Mouse (Mus musculus) liver, postnatal 0 days (tissue): Measurements from ENCODE around the gene Yjefn3. TPM values are rescaled to one million over a fixed set of nuclear protein-coding genes. Genes with fewer than 3 reads are reported as not detected.

Source experiments
- ATAC-seq: fragments of 200-750 bp; cut with Nextera tagmentation; 2 replicates; pipeline ENCODE4 v1.8.0; 2017; ENCODE audit warnings: mild to moderate bottlenecking, moderate library complexity
- DNase-seq: peaks from one replicate; pipeline ENCODE4 v3.0.0-alpha.2; 2016
- H3K27ac ChIP-seq: fragments of 300-500 bp; sonication (generic); 2 replicates; pipeline ENCODE4 v1.5.1; 2014; ENCODE audit warnings: antibody characterized with exemption, moderate library complexity, mild to moderate bottlenecking, low read depth
- H3K27me3 ChIP-seq: fragments of 300-500 bp; sonication (generic); 2 replicates; pipeline ENCODE4 v1.6.1; 2014; ENCODE audit warnings: low read length, control low read depth, mixed read lengths; ENCODE audit not compliant: insufficient read depth
- H3K36me3 ChIP-seq: fragments of 300-500 bp; sonication (generic); replicated peaks from 2 replicates; pipeline ENCODE4 v1.6.1; 2014; ENCODE audit warnings: mild to moderate bottlenecking, control low read depth, low read length, moderate library complexity, mixed read lengths; ENCODE audit not compliant: insufficient read depth
- H3K4me1 ChIP-seq: fragments of 300-500 bp; sonication (generic); 2 replicates; pipeline ENCODE4 v1.6.1; 2014; ENCODE audit warnings: antibody characterized with exemption, mild to moderate bottlenecking, control low read depth; ENCODE audit not compliant: insufficient read depth
- H3K4me2 ChIP-seq: fragments of 300-500 bp; sonication (generic); 2 replicates; pipeline ENCODE4 v1.6.1; 2014; ENCODE audit warnings: low read depth, mild to moderate bottlenecking, low read length, moderate library complexity, mixed read lengths
- H3K4me3 ChIP-seq: fragments of 300-500 bp; sonication (generic); 2 replicates; pipeline ENCODE4 v1.5.1; 2014; ENCODE audit warnings: low read depth, low read length
- H3K9ac ChIP-seq: fragments of 300-500 bp; sonication (generic); replicated peaks from 2 replicates; pipeline ENCODE4 v1.6.1; 2014; ENCODE audit warnings: mild to moderate bottlenecking, moderate library complexity
- H3K9me3 ChIP-seq: fragments of 300-500 bp; sonication (generic); 2 replicates; pipeline ENCODE4 v1.6.1; 2016; ENCODE audit warnings: mild to moderate bottlenecking, control low read depth, low read length, mixed read lengths
- CTCF ChIP-seq: sonication (generic); IDR thresholded peaks from 2 replicates; pipeline ENCODE4 v1.5.1; 2016; ENCODE audit warnings: antibody characterized with exemption, low read depth
- EP300 ChIP-seq: IDR thresholded peaks from 2 replicates; pipeline ENCODE4 v1.6.1; 2016; ENCODE audit warnings: antibody characterized with exemption, low read depth, mild to moderate bottlenecking
- WGBS: fragments of 180-500 bp; shearing (Covaris S2); extraction: QIAGEN DNeasy Blood & Tissue Kit; methylation state at CpG from one replicate; pipeline ENCODE4 v1.1.7; 2014; ENCODE audit not compliant: insufficient replicate concordance; 5-methylcytosine and 5-hydroxymethylcytosine counted together
- polyA plus RNA-seq: library from polyadenylated mRNA; unstranded; fragments of >200 nt; fragmentation: Nextera tagmentation; extraction: Ambion mirVana; gene quantifications from 2 replicates; pipeline ENCODE4 v1.2.1, GENCODE M21; 2015

Yjefn3 gene
- polyA plus RNA-seq, 1 experiment from 2014 or later, result 0.72 TPM

- Histone ChIP-seq H3K4me3 (peak overlapping the region; percentile 81), H3K9me3 (no peaks in the 10 kb centered on the region), H3K27me3 (no peaks in the 10 kb centered on the region), H3K36me3 (peaks cover 10% of the 10 kb centered on the region), H3K27ac (peak overlapping the region; percentile 86), H3K4me2 (peak overlapping the region; percentile 89), H3K9ac (peak overlapping the region; percentile 75), H3K4me1 (peaks cover 32% of the 10 kb centered on the region)
- under 1% methylated on average over 41 of the region's 45 CpGs for WGBS
- DNase-seq, result peak; percentile 97
- TF ChIP-seq EP300 (no peak; the same call in 1 of the 2 replicates), CTCF (no peak)
- peak; percentile 84 for ATAC-seq
Observed at GRCm38 (mm10) chr8:69903063-69903542, 591 bp upstream of the Yjefn3 start.

GRCm38 (mm10) chr8:69901484-69902162 is 889 bp downstream of the Yjefn3 start:
- peak overlapping the region; percentile 86 for H3K27ac ChIP-seq
- H3K4me3 ChIP-seq, result peak overlapping the region; percentile 81
- peaks cover 43% of the 10 kb centered on the region for H3K4me1 ChIP-seq
- no peaks in the 10 kb centered on the region for H3K9me3 ChIP-seq
- 1% methylated on average over 41 of the region's 41 CpGs for WGBS
- DNase-seq (peak; percentile 99), ATAC-seq (peak; percentile 72)
- H3K4me2 ChIP-seq, result peak overlapping the region; percentile 89
- peak overlapping the region; percentile 75 for H3K9ac ChIP-seq
- TF ChIP-seq EP300 (peak; percentile 54; the same call in 1 of the 2 replicates), CTCF (peak; percentile 77)
- peaks cover 3% of the 10 kb centered on the region; the same call in 1 of the 2 replicates for H3K36me3 ChIP-seq
- no peaks in the 10 kb centered on the region for H3K27me3 ChIP-seq

DNA sequence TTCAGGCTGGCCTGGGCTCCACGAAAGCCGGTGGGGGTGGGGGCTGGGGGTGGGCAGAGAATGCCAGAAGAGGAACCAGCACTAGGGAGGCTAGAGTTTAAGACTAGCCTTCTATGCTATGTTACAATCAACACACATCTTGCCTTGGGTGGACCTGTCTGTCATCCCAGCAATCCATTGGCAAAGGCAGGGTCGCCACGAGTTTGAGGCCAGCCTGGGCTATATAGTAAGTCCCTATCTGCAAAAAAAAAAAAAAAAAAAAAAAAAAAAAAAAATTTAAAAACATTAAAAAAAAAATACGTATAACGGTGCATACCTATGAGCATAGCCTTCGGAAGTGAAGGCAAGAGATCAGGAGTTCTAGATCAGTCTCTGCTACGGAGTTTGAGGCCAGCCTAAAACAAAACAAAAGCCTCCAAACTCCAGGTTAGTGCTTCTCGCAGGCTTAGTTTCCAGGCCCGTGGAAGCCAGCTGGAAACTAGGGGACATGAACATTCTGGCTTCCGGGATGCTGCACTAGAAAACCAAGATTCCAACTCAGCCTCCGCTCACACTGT is 1.5 kb downstream of the Yjefn3 start:
- WGBS, result 9% methylated on average over 12 of the region's 12 CpGs
- Histone ChIP-seq H3K27me3 (no peaks in the 10 kb centered on the region), H3K9me3 (no peaks in the 10 kb centered on the region), H3K4me1 (peaks cover 47% of the 10 kb centered on the region), H3K9ac (peak overlapping the region; percentile 75), H3K4me2 (peak overlapping the region; percentile 89), H3K4me3 (peak overlapping the region; percentile 81), H3K27ac (peak overlapping the region; percentile 86), H3K36me3 (peaks cover 3% of the 10 kb centered on the region; the same call in 1 of the 2 replicates)
- ATAC-seq (no peak; the same call in 1 of the 2 replicates), DNase-seq (no peak)
- TF ChIP-seq CTCF (no peak), EP300 (no peak)

DNA sequence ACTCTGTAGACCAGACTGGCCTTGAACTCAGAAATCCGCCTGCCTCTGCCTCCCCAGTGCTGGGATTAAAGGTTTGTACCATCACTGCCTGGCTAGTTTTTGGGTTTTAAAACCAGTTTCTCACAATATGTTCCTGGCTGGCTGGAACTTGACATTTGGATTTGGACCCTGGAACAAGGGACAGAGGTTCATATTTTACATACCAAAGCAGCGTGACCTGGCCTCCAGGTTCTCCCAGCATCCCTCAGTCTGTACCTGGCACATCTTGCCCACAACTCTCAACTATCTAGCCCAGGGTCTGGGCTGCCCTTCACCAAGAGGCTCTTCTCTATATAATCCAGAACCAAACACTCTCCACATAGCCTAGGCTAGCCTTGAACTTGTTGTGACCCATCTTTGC is 2.6 kb downstream of the Yjefn3 start:
- H3K4me1 ChIP-seq, result peaks cover 47% of the 10 kb centered on the region
- DNase-seq, result no peak
- no peaks in the 10 kb centered on the region for H3K9me3 ChIP-seq
- ATAC-seq, result no peak
- peaks cover 3% of the 10 kb centered on the region; the same call in 1 of the 2 replicates for H3K36me3 ChIP-seq
- H3K4me2 ChIP-seq, result 0 out of 2 replicates have a peak overlapping the region, but pooled peaks have one; percentile 89
- no peak overlapping the region for H3K4me3 ChIP-seq
- H3K9ac ChIP-seq, result no peak overlapping the region
- 81% methylated on average over 2 of the region's 2 CpGs for WGBS
- no peaks in the 10 kb centered on the region for H3K27me3 ChIP-seq
- H3K27ac ChIP-seq, result no peak overlapping the region
- no peak for TF ChIP-seq EP300
- TF ChIP-seq CTCF, result no peak

- H3K27me3 ChIP-seq, result no peaks in the 10 kb centered on the region
- WGBS, result 77% methylated on average over 6 of the region's 6 CpGs
- TF ChIP-seq CTCF (no peak), EP300 (no peak)
- no peaks in the 10 kb centered on the region for H3K9me3 ChIP-seq
- peaks cover 14% of the 10 kb centered on the region for H3K36me3 ChIP-seq
- DNase-seq (no peak), ATAC-seq (no peak)
- H3K4me2 ChIP-seq, result no peak overlapping the region
- H3K27ac ChIP-seq, result no peak overlapping the region
- H3K4me3 ChIP-seq, result no peak overlapping the region
- no peak overlapping the region for H3K9ac ChIP-seq
- peaks cover 37% of the 10 kb centered on the region for H3K4me1 ChIP-seq
Observed at GRCm38 (mm10) chr8:69897857-69898256, 4.7 kb downstream of the Yjefn3 start.

GRCm38 (mm10) chr8:69895772-69896451 is 6.6 kb downstream of the Yjefn3 start:
- no peak overlapping the region for H3K4me2 ChIP-seq
- ATAC-seq, result no peak
- H3K27me3 ChIP-seq, result 0 out of 2 replicates have a peak, but pooled peaks cover under 1% of the 10 kb centered on the region
- no peaks in the 10 kb centered on the region for H3K9me3 ChIP-seq
- DNase-seq, result no peak
- H3K9ac ChIP-seq, result 0 out of 2 replicates have a peak overlapping the region, but pooled peaks have one; percentile 21
- peaks cover 16% of the 10 kb centered on the region for H3K36me3 ChIP-seq
- no peak overlapping the region for H3K4me3 ChIP-seq
- peaks cover 26% of the 10 kb centered on the region for H3K4me1 ChIP-seq
- WGBS, result 79% methylated on average over 4 of the region's 4 CpGs
- TF ChIP-seq CTCF (no peak), EP300 (no peak)
- H3K27ac ChIP-seq, result no peak overlapping the region
